Mouse (Mus musculus) frontal cortex, adult 2 months (tissue): Measurements from ENCODE around the gene Kalrn. TPM values are rescaled to one million over a fixed set of nuclear protein-coding genes. Genes with fewer than 3 reads are reported as not detected.

Experiments
- DNase-seq, 2 experiments: peaks; one replicate each; pipeline ENCODE4 v3.0.0; 2022; ENCODE audit warnings: low spot score in 1 of 2; ENCODE audit errors: extremely low spot score in 1 of 2
- polyA plus RNA-seq: library from polyadenylated mRNA; depleted of rRNA; stranded (reverse); fragments of >200 nt; gene quantifications from 2 replicates; pipeline ENCODE4 v1.2.3, GENCODE M21; 2012

The Kalrn gene
- polyA plus RNA-seq, 1 experiment = 177 TPM

DNA sequence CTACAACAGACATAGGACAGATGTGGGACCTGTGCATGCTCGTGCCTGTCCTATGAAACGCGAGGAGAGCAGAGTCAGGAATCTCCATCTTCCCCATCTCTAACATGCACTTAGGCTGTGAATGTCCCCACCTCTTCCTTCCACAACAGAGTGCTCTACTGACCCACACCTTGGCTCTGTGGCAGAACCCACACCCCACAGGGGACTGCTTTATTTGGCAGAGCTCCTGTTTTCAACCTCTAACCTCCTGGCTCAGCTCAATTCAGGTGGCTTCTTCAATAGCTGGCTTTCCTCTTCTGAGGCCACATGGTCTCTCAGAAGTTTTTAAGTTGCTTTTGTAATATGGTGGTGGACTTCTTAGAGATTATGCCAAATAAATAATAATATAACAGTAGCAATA, 567.3 kb downstream of the Kalrn start:
- DNase-seq = no peak

DNA sequence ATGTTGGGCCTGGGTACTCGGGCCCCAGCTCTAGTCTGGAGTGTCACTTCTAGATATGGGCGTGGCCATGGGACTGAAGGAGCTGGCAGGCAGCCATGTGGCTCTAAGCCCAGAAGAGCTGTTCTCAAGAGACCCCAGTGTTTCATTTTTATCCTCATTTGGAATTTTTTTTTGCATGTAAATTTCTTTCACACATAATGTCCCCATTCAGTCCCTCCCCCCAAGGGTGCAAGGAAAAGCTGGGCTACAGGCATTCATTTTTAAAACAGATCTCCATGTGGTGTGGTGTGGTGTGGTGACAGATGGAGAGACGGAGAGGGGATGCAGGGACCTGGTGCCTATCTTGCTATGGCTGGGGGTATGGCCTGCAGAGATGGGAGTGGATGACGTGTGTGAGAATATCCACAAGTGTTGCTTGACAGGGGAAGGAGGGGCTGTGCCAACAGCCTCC, 569.2 kb downstream of the Kalrn start:
- DNase-seq = peak in 1 of 2 experiments; percentile 61

DNA sequence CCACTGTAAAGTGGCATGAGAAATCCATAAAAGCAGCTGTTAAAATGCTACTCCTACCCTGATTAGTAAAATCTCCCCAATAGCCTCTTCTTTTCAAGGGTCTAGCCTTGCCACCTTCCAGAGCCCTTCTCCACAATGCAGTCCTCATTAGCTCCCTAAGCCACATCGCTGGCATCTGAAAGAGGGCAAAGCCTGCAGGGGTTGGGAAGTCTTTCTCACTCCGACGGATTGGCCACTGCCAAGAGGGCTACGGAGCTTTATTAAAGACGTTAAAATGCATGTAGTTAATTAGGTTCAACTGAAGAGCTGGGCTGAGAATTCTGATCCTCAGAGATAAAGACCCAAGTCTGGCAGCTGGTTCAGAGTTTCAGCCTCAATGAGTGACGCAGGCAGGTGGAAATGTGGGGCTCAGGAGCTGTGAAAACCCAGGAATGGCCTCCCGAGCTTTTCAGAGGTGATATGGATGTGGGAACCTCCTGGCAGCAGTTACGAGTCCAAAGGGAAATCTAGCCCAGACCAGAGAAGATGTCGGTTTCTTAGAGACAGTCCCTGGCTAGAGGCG, 569.7 kb downstream of the Kalrn start:
- no peak for DNase-seq

DNA sequence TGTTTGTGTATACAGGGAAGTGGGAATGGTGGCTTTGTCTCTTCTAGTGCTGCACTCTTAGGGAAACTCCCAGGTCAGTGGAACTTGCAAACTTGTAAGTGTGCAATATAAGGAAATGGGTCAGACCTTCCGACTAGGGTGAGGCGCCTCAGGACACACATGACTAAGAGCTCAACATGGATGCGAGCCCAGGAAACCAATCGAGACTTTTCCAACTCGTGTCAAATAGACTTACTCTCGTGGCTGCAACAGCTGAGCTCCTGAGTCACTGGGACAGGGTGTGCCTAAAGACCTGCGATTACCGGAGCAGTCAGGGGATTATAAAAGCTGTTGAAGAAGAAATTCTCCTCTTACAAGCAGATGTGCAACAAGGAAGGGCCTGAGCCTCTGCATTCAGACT, 572.6 kb downstream of the Kalrn start:
- DNase-seq = no peak

DNA sequence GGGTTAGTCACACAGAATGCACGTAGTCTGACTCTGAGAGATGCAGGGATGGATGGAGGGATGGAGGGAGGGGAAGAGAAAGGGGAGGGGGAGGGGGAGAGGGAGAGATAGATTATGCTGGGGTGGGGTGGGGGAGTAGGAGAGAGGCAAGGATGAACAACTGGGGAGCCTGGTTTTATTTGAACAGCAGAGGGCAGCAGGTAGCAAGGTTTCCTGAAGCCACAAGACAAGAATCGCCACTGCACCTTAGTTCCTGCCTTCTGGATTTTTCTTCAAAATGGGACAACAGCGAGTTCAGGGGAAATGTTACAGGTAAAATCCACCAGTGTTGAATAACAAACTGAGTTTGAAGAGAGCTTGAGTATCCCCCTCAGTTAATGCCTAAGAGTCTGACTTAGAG, 573.9 kb downstream of the Kalrn start:
- DNase-seq = peak in 1 of 2 experiments; percentile 79

DNA sequence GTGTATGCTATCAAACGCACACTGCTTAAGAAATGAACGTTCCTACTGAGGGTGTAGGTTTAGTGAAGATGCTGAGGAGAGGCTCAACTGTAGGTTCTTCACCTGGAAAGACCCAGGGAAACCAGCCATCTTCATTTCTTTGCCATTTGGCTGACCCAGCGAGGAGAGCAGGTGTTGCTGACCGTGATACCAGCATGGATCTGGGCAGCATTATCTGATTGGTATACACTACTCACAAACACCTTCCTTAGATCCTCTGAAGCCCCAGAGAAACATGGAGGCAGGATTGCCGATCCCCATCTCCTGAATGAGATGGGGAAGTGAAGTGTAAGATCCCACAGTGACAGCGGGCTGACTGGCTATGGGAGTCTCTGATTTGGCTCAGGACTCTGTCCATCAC, 575.3 kb downstream of the Kalrn start:
- DNase-seq = no peak

DNA sequence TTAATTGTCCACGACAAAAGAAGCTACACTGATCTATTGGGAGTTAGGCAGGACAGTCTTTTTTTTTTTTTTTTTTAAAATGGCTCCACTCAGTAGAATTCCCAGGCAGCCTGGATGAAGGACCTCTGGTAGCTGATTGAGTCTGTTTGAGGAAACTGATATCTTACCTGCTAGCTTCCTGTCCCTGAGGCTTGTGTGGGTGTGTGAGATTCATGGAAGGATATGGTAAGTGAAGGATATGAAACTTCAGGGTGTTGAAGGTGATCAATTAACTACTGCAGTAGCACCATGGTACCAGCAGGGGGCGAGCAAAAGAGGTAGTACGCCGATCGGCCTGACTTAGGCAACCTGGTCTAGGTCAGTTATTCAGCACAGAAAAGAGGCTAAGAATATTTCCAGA, 577.3 kb downstream of the Kalrn start:
- DNase-seq = peak in 1 of 2 experiments; percentile 67

DNA sequence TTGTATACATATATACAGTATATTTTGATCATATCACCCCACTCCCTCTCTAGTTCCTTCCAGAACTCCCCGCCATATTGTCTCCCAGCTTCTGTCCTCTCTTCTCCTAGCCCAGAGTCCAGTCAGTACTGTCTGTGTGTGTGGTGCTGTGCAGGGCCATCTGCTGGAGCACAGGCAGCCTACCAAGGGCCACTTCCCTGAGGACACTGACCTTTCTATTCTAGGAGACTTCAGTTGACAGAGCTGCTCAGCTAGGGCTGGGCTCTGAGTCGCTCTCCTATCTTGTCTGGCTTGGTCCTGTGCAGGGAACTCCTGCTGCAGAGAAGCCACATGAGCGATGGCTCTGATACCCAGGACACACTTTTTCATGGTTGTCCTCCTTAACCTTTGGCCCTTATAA, 577.8 kb downstream of the Kalrn start:
- DNase-seq = no peak

DNA sequence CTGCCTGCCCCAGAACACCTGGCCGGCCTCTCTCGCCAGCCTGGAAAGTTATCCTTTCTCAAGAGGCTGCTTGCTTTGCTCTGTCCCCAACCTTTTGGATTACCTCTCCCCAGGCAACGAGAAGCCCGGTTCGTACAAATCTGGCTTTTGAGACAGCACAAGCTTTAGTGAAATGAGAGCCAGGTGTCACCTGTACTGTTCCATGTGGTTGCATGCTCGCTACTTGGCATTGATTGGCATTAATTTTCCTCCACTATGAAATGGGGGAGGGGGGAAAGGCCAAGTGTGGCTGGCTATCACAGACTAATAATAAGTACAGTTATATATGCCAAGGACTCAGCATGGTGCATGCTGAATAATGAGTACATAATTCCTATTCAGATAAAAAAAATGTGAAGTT, 579.0 kb downstream of the Kalrn start:
- DNase-seq = no peak

DNA sequence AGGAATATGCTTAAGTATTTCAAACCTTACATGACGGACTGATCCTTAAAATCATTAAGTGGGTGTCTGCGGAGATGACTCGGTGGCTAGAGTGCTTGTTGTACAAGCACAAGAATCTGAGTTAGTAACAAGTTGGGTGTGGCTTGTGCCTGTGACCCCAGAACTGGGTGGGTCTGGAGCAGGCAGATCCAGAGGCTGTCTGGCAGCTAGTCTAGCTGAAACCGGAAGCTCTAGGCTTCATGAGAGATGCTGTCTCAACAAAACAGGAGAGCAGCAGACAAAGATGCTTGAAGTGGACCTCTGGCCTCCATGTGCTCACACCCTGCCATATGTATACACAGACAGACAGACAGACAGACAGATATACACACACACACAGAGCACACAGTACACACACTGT, 582.6 kb downstream of the Kalrn start:
- no peak for DNase-seq

DNA sequence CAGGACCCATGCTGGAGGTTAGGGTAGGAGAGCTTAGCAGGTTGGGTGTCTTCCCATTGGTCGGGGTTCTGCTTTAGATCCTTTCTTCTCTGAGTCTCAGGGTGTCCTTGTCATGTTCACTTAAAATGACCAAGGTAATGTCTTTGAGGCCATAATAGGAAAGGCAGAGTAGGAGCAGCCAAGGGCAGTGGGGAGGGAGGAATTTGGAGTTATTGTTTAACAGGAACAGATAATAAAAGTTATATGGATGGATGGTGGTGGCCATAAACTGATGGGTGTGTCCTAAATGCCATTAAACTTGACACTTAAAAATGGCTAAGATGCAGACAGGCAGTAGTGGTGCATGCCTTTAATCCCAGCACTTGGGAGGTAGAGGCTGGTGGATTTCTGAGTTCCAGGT, 584.2 kb downstream of the Kalrn start:
- no peak for DNase-seq

DNA sequence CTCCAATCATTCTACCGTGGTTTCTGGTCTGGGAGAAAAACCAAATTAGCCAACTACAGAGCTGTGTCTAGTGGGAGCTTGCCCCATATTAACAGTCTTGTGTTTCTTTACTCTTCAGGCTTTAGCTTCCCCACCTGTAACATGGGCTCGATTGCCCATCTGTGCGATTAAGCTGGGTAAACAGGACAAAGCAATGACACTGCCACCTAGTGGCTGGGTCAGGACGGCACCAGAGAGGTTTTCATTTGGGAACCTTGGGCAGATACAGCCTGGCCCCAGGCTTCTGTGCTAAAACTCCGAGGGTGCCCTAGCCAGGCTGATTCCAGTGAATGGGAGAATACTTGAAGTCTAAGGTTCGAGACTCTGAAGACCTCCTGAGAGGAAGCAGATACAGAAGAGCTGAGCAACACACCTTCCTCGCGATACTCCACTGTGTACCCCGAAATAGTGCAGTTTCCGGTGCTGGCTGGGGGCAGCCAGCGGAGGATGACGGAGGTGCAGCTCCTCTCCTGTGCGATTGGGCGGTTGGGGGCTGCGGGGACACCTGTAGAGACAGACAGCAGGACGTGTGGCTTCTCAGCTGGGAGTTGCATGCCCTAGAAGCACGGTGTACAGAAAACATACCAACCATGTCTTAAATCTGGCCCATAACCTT, 584.8 kb downstream of the Kalrn start:
- peak in 1 of 2 experiments; percentile 69 for DNase-seq

DNA sequence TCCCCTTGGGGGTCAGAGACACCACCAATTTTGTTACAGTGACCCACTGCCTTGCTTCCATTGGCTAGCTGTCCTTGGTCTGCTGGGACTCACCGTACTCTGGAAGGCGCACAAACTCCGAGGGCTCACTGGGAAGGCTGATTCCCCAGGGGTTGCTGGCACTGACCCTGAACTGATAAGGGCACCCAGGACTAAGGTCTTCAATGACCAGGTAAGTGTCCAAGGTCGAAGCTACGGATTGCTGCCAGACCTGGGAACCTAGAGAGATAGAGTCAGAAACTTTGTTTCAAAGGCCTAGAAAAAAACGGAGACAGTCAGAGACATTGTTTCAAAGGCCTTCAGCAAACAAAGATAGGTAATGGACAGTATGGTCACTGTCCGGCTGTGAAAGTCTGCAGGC, 586.3 kb downstream of the Kalrn start:
- no peak for DNase-seq

DNA sequence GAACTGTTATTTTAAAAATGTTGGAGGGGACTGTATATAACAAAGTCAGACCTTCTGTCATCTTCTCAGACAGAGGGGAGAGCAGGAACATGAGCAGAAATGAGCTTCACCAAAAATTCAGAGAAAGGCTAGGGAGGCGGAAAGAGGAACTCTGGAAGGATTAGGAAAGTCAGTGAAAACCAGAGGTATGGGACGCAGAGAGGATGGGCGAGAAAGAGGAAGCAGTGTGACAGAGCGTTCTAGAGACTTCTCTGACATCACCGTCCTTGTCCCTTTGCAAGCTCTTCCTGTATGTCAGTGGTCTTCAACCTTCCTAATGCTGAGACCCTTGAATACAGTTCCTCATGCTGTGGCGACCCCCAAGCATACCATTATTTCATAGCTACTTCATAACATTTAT, 588.0 kb downstream of the Kalrn start:
- no peak for DNase-seq

DNA sequence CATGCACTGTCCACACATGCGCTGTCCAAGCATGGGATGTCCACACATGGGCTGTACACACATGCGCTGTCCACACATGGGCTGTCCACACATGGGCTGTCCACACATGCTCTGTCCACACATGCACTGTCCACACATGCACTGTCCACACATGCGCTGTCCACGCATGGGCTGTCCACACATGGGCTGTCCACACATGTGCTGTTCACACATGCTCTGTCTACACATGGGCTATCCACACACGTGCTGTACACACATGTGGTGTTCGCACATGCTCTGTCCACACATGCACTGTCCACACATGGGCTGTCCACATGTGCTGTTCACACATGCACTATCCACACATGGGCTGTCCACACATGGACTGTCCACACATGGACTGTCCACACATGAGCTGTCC, 589.6 kb downstream of the Kalrn start:
- no peak for DNase-seq

DNA sequence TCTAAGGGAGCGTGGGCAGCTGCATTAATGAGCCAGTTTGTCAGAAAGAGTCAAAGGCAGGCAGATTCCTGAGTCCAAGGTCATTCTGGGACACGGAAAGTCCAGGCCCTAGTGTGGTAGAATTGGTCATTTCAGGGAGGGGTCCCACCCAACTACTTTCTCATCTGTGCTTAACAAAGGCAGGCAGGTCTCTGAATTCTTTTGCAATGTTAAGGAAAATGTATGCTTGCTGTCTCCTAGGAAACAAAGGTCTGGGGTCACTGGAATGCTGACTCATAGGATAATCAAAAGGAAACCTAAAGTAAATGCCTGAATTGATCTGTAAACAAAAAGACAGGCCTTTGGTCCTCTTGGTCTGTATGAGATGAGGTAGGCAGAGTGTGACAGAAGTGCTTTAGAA, 593.5 kb downstream of the Kalrn start:
- no peak for DNase-seq

DNA sequence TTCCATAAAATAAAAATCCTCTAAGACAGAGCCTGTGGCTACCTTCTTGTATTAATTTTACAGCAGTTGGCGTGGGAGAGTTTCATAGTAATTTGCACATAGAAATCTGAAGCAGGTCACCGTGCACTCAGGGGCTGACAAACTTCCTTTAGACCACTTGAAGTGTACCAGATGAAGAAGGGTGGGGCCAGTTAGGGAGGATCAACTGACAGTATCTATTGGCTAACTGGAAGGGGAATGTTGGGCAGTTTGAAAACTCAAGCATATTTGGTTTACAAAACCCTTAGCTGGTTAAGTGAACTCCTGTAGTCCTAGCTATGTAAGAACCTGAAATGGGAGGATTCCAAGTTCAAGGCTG, 606.1 kb downstream of the Kalrn start:
- no peak for DNase-seq

DNA sequence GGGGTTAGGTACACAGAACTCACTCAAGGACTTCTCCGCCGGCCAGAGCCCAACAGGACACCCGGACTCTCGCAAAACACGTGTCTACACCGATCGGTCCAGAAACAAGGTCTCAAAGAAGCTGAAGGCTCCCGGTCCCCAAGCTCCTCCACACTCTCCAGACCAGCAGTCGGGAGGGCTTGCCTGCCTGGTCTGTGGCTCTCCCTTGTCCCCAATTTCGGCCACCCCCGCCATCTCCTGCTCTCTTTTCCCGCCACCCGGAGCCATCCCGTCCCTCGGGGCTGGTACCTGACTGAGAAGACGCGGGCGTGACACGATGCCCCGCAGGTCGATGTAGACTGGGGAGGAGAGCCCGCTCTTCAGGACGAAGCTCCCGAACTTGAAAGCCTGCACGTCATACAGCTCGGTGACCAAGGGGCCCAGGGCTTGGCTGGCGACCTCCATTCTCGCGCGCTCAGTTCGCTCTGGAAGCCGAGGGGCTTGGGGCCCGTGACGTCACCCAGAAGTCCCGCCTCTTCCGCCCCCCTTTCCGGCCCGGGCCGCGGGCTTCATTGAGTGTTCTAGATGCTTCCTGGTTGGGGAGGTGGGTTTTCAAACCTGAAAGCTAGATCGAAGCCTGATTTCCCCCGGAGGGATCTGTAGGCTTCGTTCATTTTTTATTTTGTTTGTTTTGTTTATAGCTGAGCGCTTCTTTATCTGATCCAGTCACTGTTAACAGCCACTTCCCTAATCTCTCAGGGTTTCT, 606.6 kb downstream of the Kalrn start, which contains the start of gene Umps:
TSS of gene Umps (minus strand) at position 501 of the 745 bp plus-strand sequence.
- DNase-seq = peak; percentile 55 to 85

DNA sequence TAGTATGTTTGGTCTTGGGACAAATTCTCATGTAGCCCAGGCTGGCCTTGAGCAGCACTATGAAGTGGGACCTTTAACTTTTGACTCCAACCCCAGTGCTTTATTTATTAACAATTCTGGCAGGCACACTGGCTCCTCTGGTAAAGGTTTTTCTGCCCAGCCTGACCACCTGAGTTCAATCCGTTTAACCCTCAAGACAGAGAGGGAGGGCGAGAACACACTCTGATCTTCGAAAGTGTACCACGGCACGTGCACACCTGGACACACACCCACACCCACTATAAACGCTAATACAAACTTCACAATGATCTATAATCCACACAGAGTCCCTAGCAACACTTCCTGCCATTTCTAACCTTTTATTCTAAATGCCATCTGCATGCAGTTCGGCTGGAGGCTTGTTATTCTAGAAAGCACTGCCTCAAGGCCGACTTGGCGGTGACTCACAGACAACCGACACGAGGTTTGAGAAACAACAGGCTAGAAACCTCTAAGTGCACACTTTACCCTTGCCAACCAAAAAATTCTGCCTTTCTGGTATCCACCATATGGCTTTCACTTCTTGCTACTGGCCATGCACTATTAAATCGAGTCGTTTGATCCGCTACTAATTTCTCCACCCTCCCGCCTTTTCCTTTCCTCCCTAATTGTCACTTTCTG, 607.3 kb downstream of the Kalrn start:
- DNase-seq = peak in 1 of 2 experiments; percentile 33

DNA sequence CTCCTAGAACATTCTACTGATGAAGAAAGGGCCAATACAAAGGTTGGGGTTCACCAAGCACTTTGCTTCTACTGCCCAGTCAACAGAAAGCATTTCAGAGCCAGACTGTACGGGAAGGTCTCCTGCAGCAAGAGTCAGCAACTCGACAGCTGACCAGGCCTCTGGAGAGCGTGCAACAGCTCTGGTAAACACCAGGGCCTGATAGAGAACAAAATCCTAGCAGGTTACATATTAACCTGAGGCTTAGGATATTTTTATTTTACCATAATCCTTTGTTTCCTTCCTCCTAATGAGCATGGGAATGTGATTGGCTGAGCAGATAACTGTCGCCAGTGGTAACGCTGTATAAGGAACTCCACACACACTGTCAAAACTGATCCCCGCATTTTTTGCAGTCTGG, 609.8 kb downstream of the Kalrn start:
- DNase-seq = no peak

DNA sequence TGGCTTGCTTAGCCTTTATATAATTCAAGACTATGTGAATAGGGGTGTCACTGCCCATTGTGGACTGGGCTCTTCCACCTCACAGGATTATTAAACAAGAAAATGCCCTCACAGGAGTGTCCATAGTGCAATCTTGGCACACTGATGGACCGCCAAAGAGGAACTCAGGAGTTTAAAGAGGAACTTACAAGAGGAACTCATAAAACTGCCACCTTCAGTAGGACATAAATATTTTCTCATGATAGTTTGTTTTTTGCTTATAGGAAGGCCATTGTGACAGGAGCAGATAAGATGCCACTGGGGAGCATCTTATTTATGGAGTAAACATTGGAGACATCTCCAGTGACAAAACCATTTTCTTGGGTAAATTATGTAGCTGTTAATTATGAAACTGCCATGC, 618.5 kb downstream of the Kalrn start:
- DNase-seq = no peak
